Mouse (Mus musculus): ENCODE measurements around the gene Rbm3.
"Not testable (repeated sequence)": the region's sequence is repeated elsewhere in the genome, so short reads cannot be mapped to it uniquely, and the experiment has no call there.

The Rbm3 gene

GRCm38 (mm10) chrX:8131393-8131792, 14.3 kb downstream of the Rbm3 start:
- in situ Hi-C loops (cut with MboI, MseI) = no loop called here

DNA sequence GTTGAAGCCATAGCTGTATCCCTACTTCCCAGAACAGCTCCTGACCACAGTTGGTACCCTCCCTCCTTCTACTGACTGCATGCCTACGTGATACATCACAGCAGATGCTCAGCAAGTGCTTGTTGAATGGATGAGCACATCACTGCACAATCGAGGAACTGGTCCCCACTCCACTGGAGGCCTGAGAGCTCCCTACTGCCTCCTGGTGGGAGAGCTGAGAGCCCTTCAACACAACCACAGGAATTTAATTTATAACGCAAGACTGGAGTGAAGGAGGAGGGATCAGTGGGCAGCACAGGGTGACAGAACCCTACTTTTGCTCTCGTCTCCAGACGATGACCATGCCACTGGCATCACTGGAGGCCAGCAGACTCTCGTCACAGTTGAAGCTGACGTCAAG, 20.4 kb downstream of the Rbm3 start:
- in situ Hi-C loops (cut with MboI, MseI) = no loop called here

GRCm38 (mm10) chrX:8123821-8124470, 21.7 kb downstream of the Rbm3 start:
- in situ Hi-C loops (cut with MboI, MseI) = no loop called here

- in situ Hi-C loops (cut with MboI, MseI) = no loop called here
Measured at GRCm38 (mm10) chrX:8117264-8117663, 28.4 kb downstream of the Rbm3 start.

- in situ Hi-C loops (cut with MboI, MseI) = no loop called here
Measured at GRCm38 (mm10) chrX:8115275-8115674, 30.4 kb downstream of the Rbm3 start.

- in situ Hi-C loops (cut with MboI, MseI) = no loop called here
Measured at GRCm38 (mm10) chrX:8105019-8105418, 40.7 kb downstream of the Rbm3 start.

GRCm38 (mm10) chrX:8102213-8102668, 43.4 kb downstream of the Rbm3 start:
- in situ Hi-C loops (cut with MboI, MseI) = no loop called here

DNA sequence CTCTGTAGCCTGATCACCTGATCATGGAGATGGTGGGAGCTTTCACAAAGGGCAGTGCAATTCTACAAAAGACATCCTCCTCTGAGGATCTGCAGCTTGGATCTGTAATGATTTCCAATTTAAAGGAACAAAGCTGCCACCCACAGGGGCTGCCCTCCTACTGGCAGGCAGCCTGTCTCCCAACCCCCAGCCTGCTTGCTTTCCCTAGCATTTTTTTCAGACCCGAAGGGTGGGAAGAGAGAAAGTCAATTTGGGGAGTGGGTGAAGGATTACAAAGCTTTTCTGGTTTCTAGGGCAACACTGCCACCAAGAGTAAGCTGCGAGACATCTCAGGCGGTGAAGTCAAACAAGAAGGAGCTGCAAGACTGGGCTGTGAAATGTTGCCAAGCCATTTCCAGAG, 44.7 kb downstream of the Rbm3 start:
- in situ Hi-C loops (cut with MboI, MseI) = no loop called here

GRCm38 (mm10) chrX:8099435-8099834, 46.2 kb downstream of the Rbm3 start:
- in situ Hi-C loops (cut with MboI, MseI) = no loop called here

DNA sequence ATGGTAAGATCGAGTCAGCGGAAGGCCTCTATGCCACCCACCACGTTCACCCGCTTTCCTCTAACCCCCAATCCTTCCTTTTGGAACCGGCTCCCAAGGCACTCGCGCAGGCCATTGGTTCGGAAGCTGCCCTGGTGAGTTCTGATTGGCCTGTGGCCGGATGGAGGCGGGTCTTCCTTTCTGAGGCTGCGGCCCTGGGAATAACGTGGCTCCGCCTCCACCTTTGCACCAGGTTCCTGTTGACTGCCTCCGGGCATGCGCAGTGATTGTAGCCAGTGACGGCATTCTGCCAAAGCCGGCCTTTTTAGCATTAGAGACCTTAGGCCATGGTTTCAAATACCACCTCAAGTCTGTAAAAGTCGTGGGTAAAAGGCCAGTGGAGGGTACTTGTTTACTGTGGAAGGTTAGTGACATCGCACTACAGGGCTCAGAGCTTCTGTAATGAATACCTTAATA, 48.9 kb downstream of the Rbm3 start:
- in situ Hi-C loops (cut with MboI, MseI) = no loop called here

DNA sequence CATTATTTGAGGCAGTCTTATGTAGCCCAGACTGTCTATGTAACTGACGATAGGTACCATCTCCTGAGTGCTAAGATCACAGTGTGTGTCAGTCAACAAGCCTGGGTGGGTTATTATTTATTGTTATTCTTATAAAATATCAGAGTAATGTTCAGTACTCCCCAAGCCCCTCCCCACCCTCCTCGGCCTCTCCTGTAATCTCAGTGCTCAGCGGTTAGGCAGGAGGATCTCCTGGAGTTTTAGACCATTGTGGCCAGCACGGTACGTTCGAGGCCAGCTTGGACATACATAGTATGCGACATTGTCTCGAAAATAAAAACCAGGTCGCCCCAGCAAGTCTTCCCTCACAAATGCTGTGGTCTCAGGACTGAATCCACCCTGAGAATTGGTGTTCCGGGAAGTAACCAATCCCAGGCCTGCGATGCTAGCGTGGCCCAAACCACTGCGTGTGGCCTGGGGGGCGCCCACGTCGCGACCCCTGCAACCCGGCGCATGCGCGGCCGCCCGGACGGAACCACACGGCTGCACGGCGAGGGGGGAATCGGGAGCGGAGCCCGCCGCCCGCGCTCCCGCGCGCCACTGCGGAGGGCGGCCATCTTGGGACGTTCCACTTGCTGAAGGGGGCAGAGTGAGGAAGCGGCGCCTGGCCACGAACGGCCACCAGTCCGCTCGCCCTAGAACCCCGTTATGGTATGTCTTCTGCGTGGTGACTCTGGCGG, 49.5 kb downstream of the Rbm3 start:
- in situ Hi-C loops (cut with MboI, MseI) = not testable (repeated sequence)

DNA sequence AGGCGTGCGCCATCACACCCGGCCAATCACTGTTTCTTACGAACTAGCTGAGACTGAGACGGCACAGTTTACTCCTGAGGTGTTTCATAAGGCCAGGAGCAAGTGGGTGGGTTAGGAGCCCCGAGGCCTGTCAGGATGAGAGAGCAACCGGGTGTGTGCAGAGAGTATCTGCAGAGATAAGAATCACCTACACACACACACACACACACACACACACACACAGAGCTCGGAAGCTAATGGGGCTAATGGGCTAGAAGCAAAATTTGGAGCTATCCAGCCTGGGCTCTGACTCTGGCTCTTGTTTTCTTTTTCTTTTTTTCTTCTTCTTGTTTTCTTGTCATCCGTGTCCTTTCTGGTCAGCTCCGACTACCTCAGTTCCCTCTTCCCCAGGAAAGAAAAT, 50.1 kb downstream of the Rbm3 start:
- in situ Hi-C loops (cut with MboI, MseI) = no loop called here

- in situ Hi-C loops (cut with MboI, MseI) = not testable (repeated sequence)
Measured at GRCm38 (mm10) chrX:8090954-8091347, 54.7 kb downstream of the Rbm3 start.

DNA sequence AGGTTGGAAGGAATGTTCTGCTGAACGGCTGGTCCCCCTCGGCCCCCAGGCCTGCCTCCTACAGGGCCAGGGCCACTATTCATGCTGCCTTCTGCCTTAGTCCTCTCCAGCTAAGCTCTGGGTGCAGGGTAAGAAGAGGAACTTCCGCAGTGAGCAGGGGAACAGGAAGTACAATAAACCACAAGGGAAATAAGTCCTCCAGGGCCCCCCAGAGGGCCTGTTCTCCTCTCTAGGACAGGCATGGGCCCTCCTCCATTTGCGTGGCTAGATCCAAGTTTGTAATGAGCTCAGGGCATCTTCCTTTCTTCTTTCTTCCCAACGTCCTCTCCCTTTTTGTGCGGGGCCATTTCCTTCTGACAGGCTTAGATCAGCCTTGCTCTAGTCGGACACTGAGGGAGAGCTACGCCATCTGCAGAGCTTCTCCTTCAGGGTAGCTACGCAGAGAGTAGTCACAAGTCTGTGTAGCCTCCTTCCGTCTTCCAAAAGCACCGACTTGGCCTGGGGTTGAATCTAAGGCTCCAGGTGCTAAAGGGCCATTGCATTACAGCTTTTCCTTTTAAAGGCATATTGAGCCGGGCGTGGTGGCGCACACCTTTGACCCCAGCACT, 55.2 kb downstream of the Rbm3 start, which contains the start of gene Was:
Was (minus strand) TSS at position 153 of the 608 bp plus-strand sequence.
- in situ Hi-C loops (cut with MboI, MseI) = no loop called here

DNA sequence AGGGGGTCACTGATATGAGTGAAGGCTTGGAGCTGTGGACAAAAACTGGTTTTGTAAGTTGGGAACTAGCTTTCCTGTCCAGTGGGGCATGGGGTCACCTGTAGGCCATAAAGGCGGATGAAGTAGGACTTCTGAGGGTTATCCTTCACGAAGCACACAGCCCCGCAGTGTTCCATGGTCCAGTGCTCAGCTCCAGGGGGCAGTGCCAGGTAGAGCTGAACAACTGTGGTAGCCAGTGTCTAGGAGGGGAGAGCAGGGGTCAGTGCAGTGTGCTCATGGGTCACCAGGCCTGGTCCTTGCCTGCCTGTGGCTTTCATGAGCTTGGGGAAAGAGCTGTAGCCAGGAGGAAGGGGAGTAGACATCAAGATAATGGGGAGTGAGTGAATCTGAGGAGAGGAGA, 55.9 kb downstream of the Rbm3 start:
- in situ Hi-C loops (cut with MboI, MseI) = no loop called here
